Mouse (Mus musculus) intestine, embryonic 14.5 days (tissue): Measurements from ENCODE around the gene Grin2b. TPM values are rescaled to one million over a fixed set of nuclear protein-coding genes. Genes with fewer than 3 reads are reported as not detected.

Source experiments
- ATAC-seq: fragments of 200-750 bp; cut with Nextera tagmentation; replicated peaks from 2 replicates; pipeline ENCODE4 v1.8.0; 2017; ENCODE audit warnings: low read depth, moderate number of reproducible peaks, moderate TSS enrichment, moderate library complexity; ENCODE audit not compliant: low FRiP score, low TSS enrichment
- DNase-seq: peaks from one replicate; pipeline ENCODE4 v3.0.0-alpha.2; 2018; ENCODE audit warnings: low spot score
- H3K27ac ChIP-seq: fragments of 300-500 bp; sonication (generic); 2 replicates; pipeline ENCODE4 v1.5.1; 2014; ENCODE audit warnings: low read depth, mild to moderate bottlenecking, control low read depth
- H3K27me3 ChIP-seq: fragments of 300-500 bp; sonication (generic); replicated peaks from 2 replicates; pipeline ENCODE4 v1.6.1; 2014; ENCODE audit warnings: low read length, control low read depth; ENCODE audit not compliant: control insufficient read depth, insufficient read depth
- H3K36me3 ChIP-seq: fragments of 300-500 bp; sonication (generic); 2 replicates; pipeline ENCODE4 v1.6.1; 2014; ENCODE audit warnings: low read length, control low read depth; ENCODE audit not compliant: control insufficient read depth, insufficient read depth
- H3K4me1 ChIP-seq: fragments of 300-500 bp; sonication (generic); replicated peaks from 2 replicates; pipeline ENCODE4 v1.6.1; 2014; ENCODE audit warnings: low read length, control low read depth, mixed read lengths; ENCODE audit not compliant: control insufficient read depth, insufficient read depth
- H3K4me2 ChIP-seq: fragments of 300-500 bp; sonication (generic); 2 replicates; pipeline ENCODE4 v1.6.1; 2014; ENCODE audit warnings: low read length
- H3K4me3 ChIP-seq: fragments of 300-500 bp; sonication (generic); 2 replicates; pipeline ENCODE4 v1.5.1; 2014; ENCODE audit warnings: low read depth, low read length, control low read depth, mixed read lengths
- H3K9ac ChIP-seq: fragments of 300-500 bp; sonication (generic); 2 replicates; pipeline ENCODE4 v1.6.1; 2014; ENCODE audit warnings: mild to moderate bottlenecking, low read length
- H3K9me3 ChIP-seq: fragments of 300-500 bp; sonication (generic); 2 replicates; pipeline ENCODE4 v1.6.1; 2016; ENCODE audit warnings: low read length, control low read depth; ENCODE audit not compliant: control insufficient read depth
- WGBS: fragments of 180-500 bp; shearing (Covaris S2); extraction: QIAGEN DNeasy Blood & Tissue Kit; methylation state at CpG from one replicate; pipeline ENCODE4 v1.1.7; 2014; 5-methylcytosine and 5-hydroxymethylcytosine counted together
- polyA plus RNA-seq: library from polyadenylated mRNA; unstranded; fragments of >200 nt; fragmentation: Nextera tagmentation; extraction: Ambion mirVana; gene quantifications from 2 replicates; pipeline ENCODE4 v1.2.1, GENCODE M21; 2014

The Grin2b gene
- polyA plus RNA-seq, 1 experiment from 2014 or later: 0.77 TPM

DNA sequence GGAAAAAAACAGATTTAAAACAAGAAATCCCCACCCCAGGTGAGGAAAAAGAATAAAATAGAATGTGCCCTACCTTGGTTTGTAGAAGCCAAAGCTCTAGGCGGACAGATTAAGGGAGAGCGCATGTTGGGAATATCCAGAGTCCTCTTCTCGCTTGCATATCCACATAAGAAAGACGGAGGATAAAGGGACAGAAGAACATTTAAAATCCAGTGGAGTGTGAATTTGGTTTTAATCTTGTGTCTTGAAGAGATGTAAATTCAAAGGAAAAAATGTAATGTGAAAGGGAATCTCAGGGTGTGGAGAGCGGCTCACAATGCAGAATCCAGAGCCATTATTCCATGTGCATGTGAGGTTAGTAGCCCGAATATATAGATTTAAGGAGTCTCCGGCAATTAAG, 2.0 kb downstream of the Grin2b start:
- Histone ChIP-seq H3K9ac (no peak overlapping the region), H3K36me3 (no peaks in the 10 kb centered on the region), H3K27me3 (peaks cover 36% of the 10 kb centered on the region), H3K4me2 (peak overlapping the region; percentile 86; the same call in 1 of the 2 replicates), H3K4me3 (no peak overlapping the region), H3K27ac (no peak overlapping the region), H3K9me3 (no peaks in the 10 kb centered on the region), H3K4me1 (0 out of 2 replicates have a peak, but pooled peaks cover 8% of the 10 kb centered on the region)
- DNase-seq (no peak), ATAC-seq (no peak)
- WGBS: 27% methylated on average over 7 of the region's 7 CpGs

DNA sequence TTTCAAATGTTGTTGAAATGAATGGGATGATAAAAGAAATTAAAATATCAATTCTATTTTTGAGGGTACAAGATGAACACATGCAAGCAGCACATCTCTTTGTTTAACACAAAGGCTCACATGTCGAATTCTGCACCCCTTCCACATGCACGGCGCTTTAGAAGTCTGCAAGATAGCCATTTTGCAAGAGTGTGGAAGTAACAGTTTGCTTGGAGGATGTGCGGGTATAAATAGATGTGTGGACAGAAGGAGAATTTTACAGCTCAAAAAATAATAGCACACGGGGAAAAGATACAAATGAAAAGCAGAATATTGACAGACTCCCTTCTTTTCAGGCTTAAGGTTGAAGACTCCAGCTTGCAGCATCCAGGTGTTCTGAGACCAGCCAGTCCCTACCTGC, 2.9 kb downstream of the Grin2b start:
- DNase-seq (no peak), ATAC-seq (no peak)
- Histone ChIP-seq H3K36me3 (no peaks in the 10 kb centered on the region), H3K4me2 (no peak overlapping the region), H3K27me3 (peaks cover 36% of the 10 kb centered on the region), H3K4me1 (0 out of 2 replicates have a peak, but pooled peaks cover 8% of the 10 kb centered on the region), H3K27ac (no peak overlapping the region), H3K4me3 (no peak overlapping the region), H3K9me3 (no peaks in the 10 kb centered on the region), H3K9ac (no peak overlapping the region)
- 79% methylated on average over 5 of the region's 5 CpGs for whole genome bisulfite sequencing

DNA sequence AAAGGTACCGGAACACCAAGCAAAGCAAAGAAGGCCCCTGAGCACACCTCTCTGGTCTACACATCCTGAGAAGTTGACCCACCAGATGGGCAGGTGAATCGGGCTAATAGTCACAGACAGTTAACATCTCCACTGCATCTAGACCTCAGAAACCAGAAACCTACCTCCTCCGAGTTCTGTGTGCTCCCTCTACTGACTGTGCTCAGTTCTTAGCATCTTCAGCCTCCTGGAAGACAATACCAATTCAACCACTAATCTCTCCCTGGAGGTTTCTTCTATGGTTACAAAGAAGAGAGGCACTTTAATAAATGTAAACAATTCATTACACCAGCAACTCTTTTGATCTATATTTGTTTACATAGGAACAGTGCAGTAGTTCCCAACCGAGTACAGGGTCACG, 6.0 kb downstream of the Grin2b start:
- 63% methylated on average over 5 of the region's 5 CpGs for WGBS
- H3K36me3 ChIP-seq: no peaks in the 10 kb centered on the region
- no peaks in the 10 kb centered on the region for H3K9me3 ChIP-seq
- no peak overlapping the region for H3K9ac ChIP-seq
- H3K4me3 ChIP-seq: no peak overlapping the region
- ATAC-seq (no peak), DNase-seq (no peak)
- H3K4me1 ChIP-seq: 0 out of 2 replicates have a peak, but pooled peaks cover 5% of the 10 kb centered on the region
- H3K27me3 ChIP-seq: peaks cover 27% of the 10 kb centered on the region
- no peak overlapping the region for H3K27ac ChIP-seq
- H3K4me2 ChIP-seq: no peak overlapping the region

DNA sequence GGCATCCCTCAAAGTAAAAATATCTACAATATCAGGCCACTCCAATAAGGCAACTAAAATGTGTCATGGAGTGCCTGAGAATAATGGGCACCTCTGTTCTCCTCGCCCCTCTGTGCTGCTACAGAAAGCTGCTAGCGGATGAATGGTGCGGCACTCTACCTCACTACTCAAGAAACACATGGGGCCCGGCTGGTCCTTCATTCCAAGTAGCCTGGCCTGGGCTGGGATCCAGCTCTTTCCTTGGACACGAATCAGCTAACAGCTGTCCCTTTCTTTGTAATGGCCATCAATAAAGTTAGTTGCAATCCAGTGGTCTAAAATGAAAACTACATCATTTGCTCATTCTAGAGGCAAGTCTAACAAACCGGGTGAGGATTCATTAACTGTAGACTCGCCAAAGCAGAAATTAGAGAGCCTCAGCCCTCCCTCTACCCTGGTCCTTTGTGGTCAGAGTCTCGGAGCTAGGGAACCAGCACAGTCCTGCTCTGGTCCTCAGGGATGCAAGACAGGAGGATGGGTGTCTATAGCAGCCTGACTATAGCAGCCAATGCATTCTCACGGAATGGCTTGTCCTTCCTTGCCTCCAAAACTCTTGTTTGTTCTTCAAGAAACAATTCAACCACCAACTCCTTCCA, 7.8 kb downstream of the Grin2b start:
- no peaks in the 10 kb centered on the region for H3K9me3 ChIP-seq
- H3K27me3 ChIP-seq: peaks cover 9% of the 10 kb centered on the region
- H3K9ac ChIP-seq: no peak overlapping the region
- no peak overlapping the region for H3K4me3 ChIP-seq
- ATAC-seq (no peak), DNase-seq (no peak)
- no peaks in the 10 kb centered on the region for H3K4me1 ChIP-seq
- no peak overlapping the region for H3K27ac ChIP-seq
- H3K36me3 ChIP-seq: no peaks in the 10 kb centered on the region
- WGBS: 78% methylated on average over 9 of the region's 9 CpGs
- H3K4me2 ChIP-seq: no peak overlapping the region

- DNase-seq: no peak
- H3K4me1 ChIP-seq: no peaks in the 10 kb centered on the region
- WGBS: 73% methylated on average over 11 of the region's 11 CpGs
- H3K27me3 ChIP-seq: no peaks in the 10 kb centered on the region
- no peak overlapping the region for H3K27ac ChIP-seq
- H3K9ac ChIP-seq: no peak overlapping the region
- H3K4me3 ChIP-seq: no peak overlapping the region
- no peak overlapping the region for H3K4me2 ChIP-seq
- H3K9me3 ChIP-seq: no peaks in the 10 kb centered on the region
- no peak for ATAC-seq
- no peaks in the 10 kb centered on the region for H3K36me3 ChIP-seq
Observed at GRCm38 (mm10) chr6:136162090-136162489, 11.2 kb downstream of the Grin2b start.

DNA sequence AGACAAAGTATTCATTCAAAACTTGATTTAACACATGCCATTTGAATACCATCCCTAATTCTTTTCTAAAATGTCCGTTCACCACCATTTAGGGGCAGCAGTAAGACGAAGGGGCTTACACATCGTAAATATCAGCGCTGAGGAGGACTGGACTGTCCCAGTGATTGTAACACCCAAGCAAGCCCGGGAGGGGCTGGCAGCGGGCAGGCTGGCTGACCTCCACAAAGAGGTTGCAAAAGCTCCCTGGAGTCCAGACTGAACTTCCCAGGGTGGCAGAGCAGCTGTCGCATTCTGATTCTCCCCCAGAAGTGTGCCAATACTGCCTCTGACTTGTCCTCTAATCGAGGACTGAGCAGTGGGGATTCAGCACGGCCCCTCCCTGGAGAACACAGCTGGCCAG, 19.9 kb downstream of the Grin2b start:
- Histone ChIP-seq H3K27ac (no peak overlapping the region), H3K9me3 (no peaks in the 10 kb centered on the region), H3K4me3 (no peak overlapping the region), H3K27me3 (no peaks in the 10 kb centered on the region), H3K4me1 (no peaks in the 10 kb centered on the region), H3K9ac (no peak overlapping the region), H3K4me2 (no peak overlapping the region), H3K36me3 (no peaks in the 10 kb centered on the region)
- WGBS: 62% methylated on average over 9 of the region's 9 CpGs
- ATAC-seq (no peak), DNase-seq (no peak)

DNA sequence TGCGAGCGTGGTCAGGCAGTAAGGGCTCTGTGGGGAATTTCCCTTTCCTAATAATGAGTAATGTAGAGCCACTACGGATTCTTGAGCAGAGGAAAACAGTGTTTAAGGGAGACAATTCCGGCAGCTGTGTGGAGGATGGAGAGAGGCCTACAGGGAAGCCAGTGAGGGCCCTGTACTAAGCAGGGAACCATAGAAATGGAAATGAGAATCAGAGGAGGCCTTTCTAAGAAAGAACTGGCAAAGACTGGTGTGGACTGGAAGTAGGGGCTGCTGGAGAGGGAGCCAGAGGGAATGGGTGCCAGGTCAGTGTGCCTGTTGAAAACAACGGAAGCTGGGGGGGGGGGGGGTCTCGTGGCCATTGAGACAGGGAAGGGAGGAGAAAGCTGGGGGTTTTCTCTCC, 23.2 kb downstream of the Grin2b start:
- Histone ChIP-seq H3K27me3 (no peaks in the 10 kb centered on the region), H3K4me3 (no peak overlapping the region), H3K4me1 (no peaks in the 10 kb centered on the region), H3K36me3 (no peaks in the 10 kb centered on the region), H3K9ac (no peak overlapping the region), H3K4me2 (no peak overlapping the region), H3K9me3 (no peaks in the 10 kb centered on the region), H3K27ac (no peak overlapping the region)
- ATAC-seq: no peak
- WGBS: 61% methylated on average over 5 of the region's 6 CpGs
- DNase-seq: no peak

DNA sequence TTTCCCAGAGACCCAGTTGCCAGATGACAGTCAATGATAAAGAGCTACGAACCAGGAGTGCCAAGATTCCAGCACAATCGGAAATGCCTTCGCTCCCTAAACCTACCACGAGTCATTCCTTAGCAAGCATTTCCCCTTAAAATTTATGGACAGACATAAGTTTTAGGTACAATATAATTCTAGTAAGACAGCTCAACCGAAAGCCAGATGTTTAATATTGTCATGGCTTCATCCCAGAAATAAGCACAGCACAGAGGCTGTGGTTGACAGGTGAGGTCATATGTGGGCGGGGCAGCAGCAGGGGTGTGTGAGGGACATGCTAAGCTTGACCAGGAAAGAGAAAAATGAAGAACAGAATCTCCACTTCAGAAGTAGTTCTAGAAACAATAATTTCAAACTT, 33.3 kb downstream of the Grin2b start:
- Histone ChIP-seq H3K4me1 (no peaks in the 10 kb centered on the region), H3K27ac (no peak overlapping the region), H3K36me3 (no peaks in the 10 kb centered on the region), H3K9ac (no peak overlapping the region), H3K4me3 (no peak overlapping the region), H3K9me3 (no peaks in the 10 kb centered on the region), H3K27me3 (no peaks in the 10 kb centered on the region), H3K4me2 (no peak overlapping the region)
- no peak for DNase-seq
- no peak for ATAC-seq
- WGBS: 61% methylated on average over 6 of the region's 6 CpGs

DNA sequence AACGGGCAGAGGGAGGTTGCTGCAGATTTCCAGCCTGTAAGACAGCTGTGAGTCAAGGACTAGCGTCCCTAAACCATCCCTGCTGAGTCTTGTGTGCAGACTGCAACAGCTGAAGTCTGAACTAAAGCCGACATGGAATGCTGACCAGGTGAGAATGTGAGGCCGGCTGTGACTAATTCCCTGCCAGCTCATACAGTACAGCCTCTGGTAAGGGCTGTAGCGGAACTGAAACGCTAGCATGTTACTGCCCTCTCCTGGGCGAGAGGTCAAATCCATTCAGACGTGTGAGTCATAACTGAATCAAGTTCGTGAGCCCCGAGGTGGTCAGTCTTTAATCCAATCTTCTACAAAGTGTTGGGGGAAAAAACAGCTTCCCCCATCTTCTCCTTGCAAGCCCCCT, 42.9 kb downstream of the Grin2b start:
- H3K9ac ChIP-seq: no peak overlapping the region
- DNase-seq (no peak), ATAC-seq (no peak)
- no peak overlapping the region for H3K4me3 ChIP-seq
- H3K4me2 ChIP-seq: no peak overlapping the region
- no peaks in the 10 kb centered on the region for H3K4me1 ChIP-seq
- H3K9me3 ChIP-seq: no peaks in the 10 kb centered on the region
- H3K36me3 ChIP-seq: no peaks in the 10 kb centered on the region
- 25% methylated on average over 10 of the region's 10 CpGs for WGBS
- no peak overlapping the region for H3K27ac ChIP-seq
- no peaks in the 10 kb centered on the region for H3K27me3 ChIP-seq
